Mouse (Mus musculus): ENCODE measurements around the gene Ttc39b. TPM values are rescaled to one million over a fixed set of nuclear protein-coding genes. Genes with fewer than 3 reads are reported as not detected.

Gene Ttc39b
- total and polyA plus RNA-seq, 3 experiments: 11.3 to 109 (median 21.1) TPM

GRCm38 (mm10) chr4:83310990-83311389 lies 13.1 kb downstream of the Ttc39b start:
- Histone ChIP-seq H3K9ac (ENCODE audit: control insufficient read depth, low read depth, low read length, poor library complexity, severe bottlenecking) (no peak overlapping the region), H3K27me3 (ENCODE audit: control insufficient read depth in 1 of 2, insufficient read depth in 2 of 2, low read length in 2 of 2) (no peaks in the 10 kb centered on the region), H3K79me2 (ENCODE audit: control insufficient read depth, insufficient read depth, low read length, poor library complexity) (peaks cover 9% of the 10 kb centered on the region), H3K9me3 (replicated peaks; ENCODE audit: insufficient read depth, low read length) (no peaks in the 10 kb centered on the region), H3K4me1 (ENCODE audit: control insufficient read depth in 1 of 2, insufficient read depth in 2 of 2, low read length in 2 of 2) (peaks cover 4 to 7% of the 10 kb centered on the region in 2 experiments), H3K4me3 (ENCODE audit: control insufficient read depth in 1 of 2, insufficient read depth in 1 of 2, low read depth in 2 of 2, low read length in 2 of 2) (no peak overlapping the region), H3K27ac (ENCODE audit: control insufficient read depth, low read depth, low read length) (no peak overlapping the region), H3K36me3 (ENCODE audit: control insufficient read depth in 1 of 2, insufficient read depth in 2 of 2, low read length in 2 of 2) (peaks cover 0 to 9% of the 10 kb centered on the region in 2 experiments; a peak in 2 of 4 replicates)
- DNase-seq (ENCODE audit: low read depth, low spot score): no peak
- TF ChIP-seq ZMIZ1 (IDR thresholded peaks at IDR 0.05; ENCODE audit: low read depth, low read length) (no peak), GATA1 (IDR thresholded peaks at IDR 0.05; ENCODE audit: low read depth, low read length) (no peak), ELF1 (IDR thresholded peaks at IDR 0.05; ENCODE audit: low read depth, low read length) (no peak), KAT2A (conservative IDR thresholded peaks at IDR 0.05; ENCODE audit: low read depth, low read length) (no peak), USF2 (IDR thresholded peaks at IDR 0.05; ENCODE audit: borderline replicate concordance in 1 of 2, insufficient read depth in 1 of 2, low read depth in 1 of 2, low read length in 2 of 2) (no peak), ZKSCAN1 (IDR thresholded peaks at IDR 0.05; ENCODE audit: low read depth, low read length) (no peak), POLR2AphosphoS2 (IDR thresholded peaks at IDR 0.05; ENCODE audit: low read length) (no peak), TCF12 (IDR thresholded peaks at IDR 0.05; ENCODE audit: low read depth, low read length) (no peak), RCOR1 (IDR thresholded peaks at IDR 0.05; ENCODE audit: low read depth, low read length) (no peak), GABPA (IDR thresholded peaks at IDR 0.05; ENCODE audit: low read depth, low read length) (no peak), ETS1 (IDR thresholded peaks at IDR 0.05; ENCODE audit: low read depth, low read length) (no peak), BHLHE40 (IDR thresholded peaks at IDR 0.05; ENCODE audit: borderline replicate concordance, low read depth, low read length) (no peak), MAZ (IDR thresholded peaks at IDR 0.05; ENCODE audit: low read depth, low read length) (no peak), MXI1 (IDR thresholded peaks at IDR 0.05; ENCODE audit: low read depth, low read length) (no peak), MAFK (IDR thresholded peaks at IDR 0.05; ENCODE audit: borderline replicate concordance, low read depth, low read length) (no peak)

- Histone ChIP-seq H3K27me3 (ENCODE audit: control insufficient read depth in 1 of 2, insufficient read depth in 2 of 2, low read length in 2 of 2) (no peaks in the 10 kb centered on the region), H3K27ac (ENCODE audit: control insufficient read depth, low read depth, low read length) (no peak overlapping the region), H3K9ac (ENCODE audit: control insufficient read depth, low read depth, low read length, poor library complexity, severe bottlenecking) (no peak overlapping the region), H3K4me3 (ENCODE audit: control insufficient read depth in 1 of 2, insufficient read depth in 1 of 2, low read depth in 2 of 2, low read length in 2 of 2) (no peak overlapping the region), H3K36me3 (ENCODE audit: control insufficient read depth in 1 of 2, insufficient read depth in 2 of 2, low read length in 2 of 2) (peaks cover 0 to under 1% of the 10 kb centered on the region in 2 experiments; a peak in 2 of 4 replicates), H3K4me1 (ENCODE audit: control insufficient read depth in 1 of 2, insufficient read depth in 2 of 2, low read length in 2 of 2) (peaks cover 0 to 1% of the 10 kb centered on the region in 2 experiments; a peak in 1 of 4 replicates), H3K79me2 (ENCODE audit: control insufficient read depth, insufficient read depth, low read length, poor library complexity) (no peaks in the 10 kb centered on the region; the same call in 1 of the 2 replicates), H3K9me3 (replicated peaks; ENCODE audit: insufficient read depth, low read length) (no peaks in the 10 kb centered on the region)
- TF ChIP-seq E2F4 (IDR thresholded peaks at IDR 0.05; ENCODE audit: borderline replicate concordance, low read depth, low read length) (no peak), NELFE (IDR thresholded peaks at IDR 0.05; ENCODE audit: low read depth, low read length) (no peak), RAD21 (IDR thresholded peaks at IDR 0.05; ENCODE audit: low read depth, low read length) (no peak), CTCF (IDR thresholded peaks at IDR 0.05 in 2 of 3, conservative IDR thresholded peaks at IDR 0.05 in 1 of 3; ENCODE audit: control insufficient read depth in 1 of 3, insufficient read depth in 1 of 3, low read depth in 2 of 3, low read length in 3 of 3, poor library complexity in 1 of 3, severe bottlenecking in 1 of 3) (no peak), MAX (IDR thresholded peaks at IDR 0.05; ENCODE audit: low read length) (no peak), POLR2AphosphoS5 (IDR thresholded peaks at IDR 0.05; ENCODE audit: borderline replicate concordance, low read depth, low read length) (no peak), MAFK (IDR thresholded peaks at IDR 0.05; ENCODE audit: borderline replicate concordance, low read depth, low read length) (no peak), SMC3 (IDR thresholded peaks at IDR 0.05; ENCODE audit: low read depth, low read length) (no peak), MEF2A (IDR thresholded peaks at IDR 0.05; ENCODE audit: extremely low read depth, insufficient replicate concordance, low read depth, low read length, poor library complexity, severe bottlenecking) (no peak), EP300 (IDR thresholded peaks at IDR 0.05; ENCODE audit: low read depth in 1 of 2, low read length in 2 of 2) (no peak), MYB (IDR thresholded peaks at IDR 0.05; ENCODE audit: low read depth, low read length) (no peak), MXI1 (IDR thresholded peaks at IDR 0.05; ENCODE audit: low read depth, low read length) (no peak), USF2 (IDR thresholded peaks at IDR 0.05; ENCODE audit: borderline replicate concordance in 1 of 2, insufficient read depth in 1 of 2, low read depth in 1 of 2, low read length in 2 of 2) (no peak), SIN3A (IDR thresholded peaks at IDR 0.05; ENCODE audit: low read length) (no peak), ZKSCAN1 (IDR thresholded peaks at IDR 0.05; ENCODE audit: low read depth, low read length) (no peak)
- DNase-seq (ENCODE audit: low read depth, low spot score): no peak
Measured at GRCm38 (mm10) chr4:83308914-83309313, 15.1 kb downstream of the Ttc39b start.
